Mouse (Mus musculus): ENCODE measurements around the gene Mbd3.

DNA sequence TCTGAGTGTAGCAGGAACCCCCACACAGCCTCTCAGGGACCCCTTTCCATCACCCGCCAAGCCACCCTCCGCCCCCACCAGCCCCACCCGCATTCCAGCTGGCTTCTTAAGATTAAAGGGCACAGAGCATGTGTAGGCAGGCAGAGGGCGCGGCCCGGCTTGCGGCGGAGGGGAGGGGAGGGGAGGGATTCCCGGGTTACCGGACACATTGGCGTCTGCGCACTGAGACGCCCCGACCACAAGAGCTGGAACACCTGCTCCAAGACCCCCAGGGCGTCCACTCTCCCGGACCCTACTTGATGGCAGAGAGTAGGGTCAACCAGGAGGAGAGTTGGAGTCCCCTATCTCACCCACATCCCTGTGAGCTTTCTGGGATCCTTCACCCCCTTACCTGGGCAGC, 54.2 kb downstream of the Mbd3 start:
- TF ChIP-seq CTCF (IDR thresholded peaks at IDR 0.05; ENCODE audit: insufficient read depth, low read depth, low read length) (no peak), POLR2A (IDR thresholded peaks at IDR 0.05; ENCODE audit: insufficient read depth, low read depth, low read length) (no peak)
